Mouse (Mus musculus): ENCODE data around the gene Olfr124. TPM values are rescaled to one million over a fixed set of nuclear protein-coding genes. Genes with fewer than 3 reads are reported as not detected.

Gene Olfr124
- not detected in 2 replicates for polyA plus RNA-seq (2016; fragmentation: Nextera tagmentation; extraction: Ambion mirVana)

DNA sequence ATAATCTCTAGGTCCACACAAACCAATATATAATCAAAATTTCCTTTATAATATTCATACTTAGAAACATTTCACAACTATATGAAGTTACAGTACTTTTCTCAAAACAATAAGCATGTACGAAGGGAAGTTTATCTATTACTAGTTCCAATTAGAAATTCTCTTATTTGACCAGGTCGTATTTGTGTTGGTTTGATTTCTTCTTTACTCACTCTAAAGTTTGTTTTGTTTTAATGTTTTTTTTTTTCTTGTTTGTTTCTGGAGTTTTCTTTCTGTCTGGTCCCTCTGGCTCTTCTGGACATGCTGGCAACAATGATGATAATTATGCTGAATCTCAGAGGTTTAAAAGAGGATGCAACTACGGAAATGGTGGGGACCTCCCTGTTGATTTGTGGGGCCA, at the start of gene Olfr124:
Gene Olfr124 (plus strand): TSS at position 301 of the 400 bp plus-strand sequence.
- Histone ChIP-seq H3K4me3 (replicated peaks) (no peak within 1 kb of the TSS), H3K4me2 (no peak within 1 kb of the TSS), H3K36me3 (no peaks in the 10 kb centered on the region), H3K27me3 (no peaks in the 10 kb centered on the region), H3K27ac (no peak within 1 kb of the TSS), H3K4me1 (replicated peaks) (no peaks in the 10 kb centered on the region), H3K9ac (replicated peaks) (no peak within 1 kb of the TSS), H3K9me3 (no peaks in the 10 kb centered on the region)
- no peak for ATAC-seq (ENCODE audit: insufficient number of reproducible peaks, insufficient read depth, low FRiP score, low TSS enrichment, low read depth)
- 82% methylated on average over 3 of the region's 3 CpGs for WGBS

DNA sequence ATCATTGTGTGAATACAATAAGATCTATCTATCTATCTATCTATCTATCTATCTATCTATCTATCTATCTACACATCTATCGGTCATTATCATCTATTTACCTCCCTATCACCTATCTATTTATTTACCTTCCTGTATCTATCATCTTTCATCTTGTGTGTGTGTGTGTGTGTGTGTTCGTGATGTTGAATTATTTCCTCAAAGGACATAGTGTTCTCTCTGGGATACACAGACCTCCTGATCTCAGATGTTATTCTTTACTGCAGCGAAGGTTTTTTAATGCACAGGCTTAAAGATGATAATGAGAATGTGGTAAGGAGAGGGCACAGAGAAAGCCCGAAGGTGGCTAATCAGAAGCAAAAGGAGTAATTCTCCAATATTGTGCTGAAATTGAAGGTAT, 31.4 kb upstream of the Olfr124 start, which contains the start of gene Olfr122:
Gene Olfr122 (plus strand): TSS at position 301 of the 400 bp plus-strand sequence.
- Histone ChIP-seq H3K27me3 (no peaks in the 10 kb centered on the region), H3K9ac (replicated peaks) (no peak within 1 kb of the TSS), H3K4me2 (no peak within 1 kb of the TSS), H3K4me3 (replicated peaks) (no peak within 1 kb of the TSS), H3K4me1 (replicated peaks) (no peaks in the 10 kb centered on the region), H3K27ac (no peak within 1 kb of the TSS), H3K36me3 (no peaks in the 10 kb centered on the region), H3K9me3 (no peaks in the 10 kb centered on the region)
- ATAC-seq (ENCODE audit: insufficient number of reproducible peaks, insufficient read depth, low FRiP score, low TSS enrichment, low read depth) = no peak
- 88% methylated on average over 4 of the region's 4 CpGs for WGBS

DNA sequence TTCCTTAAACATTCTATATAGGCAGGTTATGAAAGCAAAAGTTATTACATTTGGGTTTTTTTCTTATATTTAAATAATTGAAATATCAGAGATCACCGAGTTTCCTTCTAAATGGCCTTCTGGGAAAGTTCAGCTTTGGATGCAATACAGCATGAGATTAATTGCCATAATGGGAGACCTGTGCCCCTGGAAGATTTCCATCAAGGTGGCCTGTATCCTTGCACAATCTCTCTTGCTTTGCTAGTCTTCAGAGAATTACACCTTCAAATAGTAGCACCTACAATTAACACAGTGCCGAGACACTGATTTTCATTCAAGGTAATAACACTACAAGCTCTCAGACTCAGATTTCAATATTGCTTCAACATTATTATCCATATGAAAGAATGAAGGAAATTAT, 6.5 kb upstream of the Olfr124 start, which contains the start of gene Olfr123:
Gene Olfr123 (plus strand): TSS at position 301 of the 400 bp plus-strand sequence.
- no peak within 1 kb of the TSS for H3K9ac ChIP-seq (replicated peaks)
- H3K9me3 ChIP-seq = no peaks in the 10 kb centered on the region
- H3K27me3 ChIP-seq = no peaks in the 10 kb centered on the region
- H3K36me3 ChIP-seq = no peaks in the 10 kb centered on the region
- H3K27ac ChIP-seq = no peak within 1 kb of the TSS
- 81% methylated on average over 2 of the region's 2 CpGs for WGBS
- no peak within 1 kb of the TSS for H3K4me2 ChIP-seq
- no peak within 1 kb of the TSS for H3K4me3 ChIP-seq (replicated peaks)
- H3K4me1 ChIP-seq (replicated peaks) = no peaks in the 10 kb centered on the region
- no peak for ATAC-seq (ENCODE audit: insufficient number of reproducible peaks, insufficient read depth, low FRiP score, low TSS enrichment, low read depth)

DNA sequence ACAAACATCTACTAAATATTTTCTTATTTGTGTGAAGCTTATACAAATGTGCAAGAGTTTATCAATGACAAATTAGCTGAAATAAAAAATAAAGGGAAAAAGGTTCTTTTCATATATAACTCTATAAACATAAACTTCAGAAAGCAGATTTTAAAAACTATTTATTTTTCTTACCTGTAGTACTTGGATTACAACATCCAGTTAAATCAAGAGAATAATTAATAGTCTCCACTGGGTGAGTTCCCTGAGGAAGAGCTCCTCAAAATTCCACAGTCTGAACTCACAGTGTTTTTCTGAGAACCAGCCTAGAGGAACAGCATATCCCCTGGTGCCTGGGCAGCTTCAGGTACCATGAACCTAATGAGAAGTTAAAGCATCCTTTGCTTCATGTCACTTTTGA, 33.0 kb downstream of the Olfr124 start, which contains the start of gene Olfr125:
Gene Olfr125 (plus strand): TSS at position 301 of the 400 bp plus-strand sequence.
- H3K36me3 ChIP-seq = no peaks in the 10 kb centered on the region
- no peaks in the 10 kb centered on the region for H3K9me3 ChIP-seq
- H3K4me2 ChIP-seq = no peak within 1 kb of the TSS
- no peak within 1 kb of the TSS for H3K27ac ChIP-seq
- no peak within 1 kb of the TSS for H3K9ac ChIP-seq (replicated peaks)
- H3K27me3 ChIP-seq = no peaks in the 10 kb centered on the region
- ATAC-seq (ENCODE audit: insufficient number of reproducible peaks, insufficient read depth, low FRiP score, low TSS enrichment, low read depth) = no peak
- no peak within 1 kb of the TSS for H3K4me3 ChIP-seq (replicated peaks)
- no peaks in the 10 kb centered on the region for H3K4me1 ChIP-seq (replicated peaks)

DNA sequence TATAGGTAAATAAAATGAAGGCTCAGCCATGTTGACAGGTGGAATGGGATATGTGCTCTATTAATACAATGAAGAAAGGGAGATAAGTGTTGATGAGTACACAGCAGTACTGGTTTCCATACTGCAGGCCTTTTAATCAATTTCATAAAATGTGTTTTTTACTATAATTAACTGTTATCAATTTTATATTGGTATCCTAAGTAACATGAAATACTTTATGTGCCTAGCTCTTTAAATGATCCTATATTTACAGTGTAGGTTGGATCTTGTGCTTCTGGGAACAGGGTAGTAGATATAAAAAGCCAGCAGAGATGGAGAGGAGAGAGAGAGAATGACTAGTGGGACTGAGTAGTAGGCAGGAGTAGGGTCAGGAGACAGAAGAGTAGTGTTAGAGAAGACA, 47.5 kb downstream of the Olfr124 start, which contains the start of gene Olfr126:
Gene Olfr126 (plus strand): TSS at position 301 of the 400 bp plus-strand sequence.
- H3K27me3 ChIP-seq = no peaks in the 10 kb centered on the region
- no peaks in the 10 kb centered on the region for H3K4me1 ChIP-seq (replicated peaks)
- H3K9ac ChIP-seq (replicated peaks) = no peak within 1 kb of the TSS
- H3K4me2 ChIP-seq = no peak within 1 kb of the TSS
- no peak within 1 kb of the TSS for H3K4me3 ChIP-seq (replicated peaks)
- no peaks in the 10 kb centered on the region for H3K36me3 ChIP-seq
- no peaks in the 10 kb centered on the region for H3K9me3 ChIP-seq
- no peak within 1 kb of the TSS for H3K27ac ChIP-seq
- no peak for ATAC-seq (ENCODE audit: insufficient number of reproducible peaks, insufficient read depth, low FRiP score, low TSS enrichment, low read depth)

Other genes starting within 250 kb of the Olfr124 start
- not detected in 2 replicates for gene Olfr112, start 230.4 kb upstream of the Olfr124 start, polyA plus RNA-seq (2016; fragmentation: Nextera tagmentation; extraction: Ambion mirVana)
- gene Olfr113, start 222.2 kb upstream of the Olfr124 start, polyA plus RNA-seq (2016; fragmentation: Nextera tagmentation; extraction: Ambion mirVana) = not detected in 2 replicates
- not detected in 2 replicates for gene Olfr114, start 207.1 kb upstream of the Olfr124 start, polyA plus RNA-seq (2016; fragmentation: Nextera tagmentation; extraction: Ambion mirVana)
- gene Olfr115, start 172.8 kb upstream of the Olfr124 start, polyA plus RNA-seq (2016; fragmentation: Nextera tagmentation; extraction: Ambion mirVana) = not detected in 2 replicates
- not detected in 2 replicates for gene Olfr116, start 172.7 kb upstream of the Olfr124 start, polyA plus RNA-seq (2016; fragmentation: Nextera tagmentation; extraction: Ambion mirVana)
- gene Olfr117, start 136.1 kb upstream of the Olfr124 start, polyA plus RNA-seq (2016; fragmentation: Nextera tagmentation; extraction: Ambion mirVana) = not detected in 2 replicates
- gene Olfr118, start 132.9 kb upstream of the Olfr124 start, polyA plus RNA-seq (2016; fragmentation: Nextera tagmentation; extraction: Ambion mirVana) = not detected in 2 replicates
- gene Olfr119, start 103.3 kb upstream of the Olfr124 start, polyA plus RNA-seq (2016; fragmentation: Nextera tagmentation; extraction: Ambion mirVana) = not detected in 2 replicates
- gene Olfr120, start 78.1 kb upstream of the Olfr124 start, polyA plus RNA-seq (2016; fragmentation: Nextera tagmentation; extraction: Ambion mirVana) = not detected in 2 replicates
- gene Olfr121, start 51.0 kb upstream of the Olfr124 start, polyA plus RNA-seq (2016; fragmentation: Nextera tagmentation; extraction: Ambion mirVana) = not detected in 2 replicates
- gene Olfr122, start 31.3 kb upstream of the Olfr124 start, polyA plus RNA-seq (2016; fragmentation: Nextera tagmentation; extraction: Ambion mirVana) = not detected in 2 replicates
- gene Olfr123, start 6.4 kb upstream of the Olfr124 start, polyA plus RNA-seq (2016; fragmentation: Nextera tagmentation; extraction: Ambion mirVana) = not detected in 2 replicates
- gene Olfr125, start 33.1 kb downstream of the Olfr124 start, polyA plus RNA-seq (2016; fragmentation: Nextera tagmentation; extraction: Ambion mirVana) = not detected in 2 replicates
- gene Olfr126, start 47.6 kb downstream of the Olfr124 start, polyA plus RNA-seq (2016; fragmentation: Nextera tagmentation; extraction: Ambion mirVana) = not detected in 2 replicates
- not detected in 2 replicates for gene Olfr127, start 100.5 kb downstream of the Olfr124 start, polyA plus RNA-seq (2016; fragmentation: Nextera tagmentation; extraction: Ambion mirVana)
- not detected in 2 replicates for gene Olfr128, start 120.7 kb downstream of the Olfr124 start, polyA plus RNA-seq (2016; fragmentation: Nextera tagmentation; extraction: Ambion mirVana)
- gene Olfr761, start 153.2 kb downstream of the Olfr124 start, polyA plus RNA-seq (2016; fragmentation: Nextera tagmentation; extraction: Ambion mirVana) = not detected in 2 replicates